Mouse (Mus musculus): ENCODE results near the gene Atp11a.

Gene Atp11a

DNA sequence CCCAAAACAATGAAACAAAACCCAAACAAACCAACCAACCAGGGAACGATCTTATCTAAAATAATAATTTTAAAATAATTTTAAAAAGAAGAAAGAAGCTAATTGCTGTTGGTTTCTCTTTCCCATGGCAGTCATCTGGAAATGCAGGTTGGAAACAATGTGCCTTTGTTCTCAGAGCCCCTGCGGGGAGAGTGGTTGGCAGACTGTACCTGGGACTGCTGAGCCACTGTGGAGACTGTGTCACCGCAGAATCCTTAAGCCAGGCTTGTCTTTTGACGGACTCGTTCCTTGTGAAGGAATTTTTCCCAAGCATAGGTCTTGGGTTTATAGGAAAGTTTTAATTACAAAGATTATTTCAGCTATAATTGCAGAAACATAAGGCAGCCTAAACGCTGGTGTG lies 59.6 kb downstream of the Atp11a start:
- no peak for DNase-seq (ENCODE audit: low spot score)

DNA sequence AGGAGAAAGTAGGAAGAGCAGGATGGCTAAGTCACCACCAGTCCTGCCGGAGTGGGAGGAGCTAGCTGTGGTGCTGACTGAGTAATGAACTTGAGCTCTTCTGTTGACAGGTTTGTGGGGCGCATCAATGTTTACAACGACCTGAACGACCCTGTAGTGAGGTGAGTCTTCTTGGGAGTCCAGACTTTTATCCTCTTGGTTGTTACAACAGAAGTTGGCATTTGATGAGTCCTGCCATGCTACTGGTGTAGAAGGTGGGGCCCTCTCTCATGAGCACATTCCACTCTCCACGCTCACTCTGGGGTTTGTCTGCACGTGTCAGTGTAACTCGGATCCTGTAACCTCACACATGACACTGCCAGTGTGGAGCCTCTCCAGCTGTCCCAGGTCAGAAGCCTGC lies 66.1 kb downstream of the Atp11a start:
- no peak for DNase-seq (ENCODE audit: low spot score)

DNA sequence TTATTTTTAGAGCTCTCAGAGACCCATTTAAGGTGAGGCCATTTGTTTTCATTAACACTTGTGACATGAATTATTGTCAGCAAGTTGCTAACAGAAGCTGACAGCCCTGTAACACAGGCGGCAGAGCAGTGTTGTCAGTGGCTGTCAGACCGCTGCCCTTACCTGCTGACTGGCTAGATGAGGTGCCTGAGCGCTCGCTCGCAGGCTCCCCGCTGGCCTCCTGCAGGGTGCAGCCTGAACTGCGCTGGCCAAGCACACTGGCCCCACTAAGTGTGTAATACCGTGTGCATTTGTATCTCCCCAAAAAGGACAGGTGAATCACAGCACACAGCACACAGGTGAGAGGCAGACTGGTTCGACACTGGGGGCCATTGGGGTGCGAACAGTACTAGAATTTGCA lies 67.7 kb downstream of the Atp11a start:
- no peak for DNase-seq (ENCODE audit: low spot score)

DNA sequence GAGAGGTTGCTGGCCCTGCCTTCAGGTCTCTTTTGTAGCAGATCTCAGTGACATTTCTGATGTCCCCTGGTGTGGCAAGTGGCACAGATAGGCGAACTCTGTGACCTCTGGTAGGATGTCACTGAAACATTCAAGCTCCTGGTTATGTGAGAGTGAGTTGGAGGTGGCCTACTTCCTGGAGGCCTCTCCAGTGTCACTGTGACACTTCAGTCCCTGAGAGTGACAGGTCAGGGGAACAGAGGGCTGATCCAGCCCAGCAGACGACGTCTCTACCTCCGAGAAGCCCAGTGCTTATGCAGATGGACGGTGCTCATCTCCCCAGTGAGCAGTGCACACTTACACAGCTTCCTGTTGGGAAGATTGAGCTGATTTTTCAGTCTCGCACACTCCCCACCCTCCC lies 68.4 kb downstream of the Atp11a start:
- no peak for DNase-seq (ENCODE audit: low spot score)

DNA sequence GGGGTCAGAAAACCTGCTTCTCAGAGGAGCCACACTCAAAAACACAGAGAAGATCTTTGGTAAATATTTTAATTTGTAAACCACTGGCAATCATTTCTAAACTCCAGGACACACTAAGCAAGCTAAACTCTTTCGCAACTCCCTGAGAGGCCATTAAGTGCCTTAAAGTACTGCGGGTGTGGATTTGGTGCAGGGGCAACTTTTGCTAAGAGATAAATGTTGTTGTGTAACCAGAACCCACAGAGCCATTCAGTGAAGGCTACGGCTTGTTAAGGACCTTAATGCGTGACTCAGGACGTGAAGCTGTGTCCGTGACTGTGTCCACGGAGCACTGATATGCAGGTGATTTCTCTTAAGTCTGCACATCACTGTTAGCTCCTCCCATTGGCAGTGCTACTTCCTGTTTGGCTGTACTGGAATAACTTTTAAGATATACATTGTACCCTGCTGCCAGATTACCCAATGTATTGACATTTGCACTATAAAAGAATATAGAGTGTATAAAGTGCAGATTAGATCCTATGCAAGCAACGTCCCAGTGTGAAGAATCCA lies 68.9 kb downstream of the Atp11a start:
- no peak for DNase-seq (ENCODE audit: low spot score)

DNA sequence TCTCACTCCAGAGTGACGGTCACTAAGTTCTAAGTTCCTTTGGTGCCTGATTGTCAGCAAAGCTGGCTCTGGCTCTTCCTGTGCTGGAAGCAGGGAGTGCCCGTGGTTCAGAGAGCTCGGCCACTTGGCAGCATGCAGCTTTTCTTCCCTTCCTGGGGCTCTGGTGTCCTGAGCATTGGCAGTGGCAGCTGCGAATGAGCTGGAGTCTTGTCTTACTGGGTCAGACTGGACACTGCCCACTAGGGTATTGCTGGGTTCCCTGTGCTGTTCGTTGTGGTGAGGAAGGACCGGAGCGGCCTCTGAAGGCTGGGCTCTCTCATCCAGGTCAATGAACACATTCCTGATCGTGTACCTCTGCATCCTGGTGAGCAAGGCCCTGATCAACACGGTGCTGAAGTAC lies 70.3 kb downstream of the Atp11a start:
- DNase-seq (ENCODE audit: low spot score): no peak

DNA sequence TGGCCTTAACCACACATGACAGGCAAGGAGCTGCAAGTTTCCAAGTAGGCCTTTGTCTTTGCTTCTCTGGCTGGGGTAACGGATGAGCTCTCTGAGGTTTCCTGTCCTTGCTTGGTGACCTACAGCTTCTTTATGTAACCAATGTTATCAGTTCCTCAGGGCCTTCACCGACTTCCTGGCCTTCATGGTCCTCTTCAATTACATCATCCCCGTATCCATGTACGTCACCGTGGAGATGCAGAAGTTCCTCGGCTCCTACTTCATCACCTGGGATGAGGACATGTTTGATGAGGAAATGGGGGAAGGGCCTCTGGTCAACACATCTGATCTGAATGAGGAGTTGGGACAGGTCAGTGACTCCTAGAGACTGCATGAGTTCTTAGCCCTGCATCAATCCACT lies 71.5 kb downstream of the Atp11a start:
- DNase-seq (ENCODE audit: low spot score): no peak

DNA sequence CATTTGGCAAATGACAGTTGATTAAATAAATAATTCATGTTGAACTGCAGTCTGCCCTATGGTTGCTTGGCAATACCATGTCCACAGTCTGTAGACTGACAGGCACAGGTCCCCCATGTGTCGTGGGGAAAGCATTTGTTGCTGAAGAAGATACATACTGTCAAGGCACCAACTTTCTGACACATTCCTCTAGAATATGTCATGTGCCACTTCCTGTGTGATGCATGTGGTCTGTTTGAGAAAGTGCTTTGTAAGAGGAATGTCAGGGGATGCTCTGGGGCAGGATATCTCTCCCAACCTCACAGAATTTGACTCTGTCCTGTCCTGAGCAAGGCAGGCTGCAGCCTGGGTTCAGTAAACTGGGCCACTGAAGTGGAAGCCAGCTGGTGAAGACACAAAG lies 72.6 kb downstream of the Atp11a start:
- DNase-seq (ENCODE audit: low spot score): no peak

DNA sequence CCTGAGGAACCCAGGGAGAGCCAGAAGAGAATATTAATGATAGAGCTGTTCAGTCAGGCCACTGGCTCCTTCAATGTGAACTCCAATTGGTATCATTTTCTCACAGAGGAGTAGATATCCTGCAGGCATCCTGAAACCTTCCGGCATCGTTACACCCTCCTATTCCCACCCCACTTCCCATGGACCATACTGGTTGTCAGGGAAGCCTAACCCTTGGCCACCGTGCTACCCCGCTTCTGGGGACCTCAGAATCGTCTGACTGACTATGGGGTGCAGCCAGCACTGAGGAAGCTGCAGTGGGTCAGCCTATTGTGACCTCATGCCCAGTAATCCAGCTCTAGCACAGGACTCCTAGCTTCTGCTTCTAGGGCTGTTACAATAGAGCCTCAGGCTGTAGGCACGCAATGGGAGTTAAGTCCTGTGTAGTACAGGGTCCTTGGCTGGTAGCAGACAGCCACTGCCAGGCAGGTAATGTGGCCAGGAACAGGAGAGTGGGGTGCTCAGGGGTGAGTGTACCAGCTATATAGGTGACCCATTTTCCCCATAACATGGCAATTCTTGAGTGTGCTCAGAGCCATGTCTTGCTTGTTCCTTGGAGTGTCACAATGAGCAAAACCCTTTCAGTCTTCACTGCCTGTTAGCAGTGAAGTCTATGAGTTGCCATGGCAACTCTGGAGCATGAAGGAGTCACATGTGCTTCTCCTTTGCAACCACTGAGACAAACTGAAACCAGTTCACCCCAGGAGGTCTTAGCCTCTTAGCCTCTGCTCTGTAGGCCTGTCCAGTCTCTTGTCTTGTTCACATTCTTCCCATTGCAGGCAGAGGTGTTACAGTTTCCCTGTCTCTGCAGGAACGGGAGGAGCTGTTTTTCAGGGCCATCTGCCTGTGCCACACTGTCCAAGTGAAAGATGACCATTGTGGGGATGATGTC lies 75.1 kb downstream of the Atp11a start:
- no peak for DNase-seq (ENCODE audit: low spot score)

DNA sequence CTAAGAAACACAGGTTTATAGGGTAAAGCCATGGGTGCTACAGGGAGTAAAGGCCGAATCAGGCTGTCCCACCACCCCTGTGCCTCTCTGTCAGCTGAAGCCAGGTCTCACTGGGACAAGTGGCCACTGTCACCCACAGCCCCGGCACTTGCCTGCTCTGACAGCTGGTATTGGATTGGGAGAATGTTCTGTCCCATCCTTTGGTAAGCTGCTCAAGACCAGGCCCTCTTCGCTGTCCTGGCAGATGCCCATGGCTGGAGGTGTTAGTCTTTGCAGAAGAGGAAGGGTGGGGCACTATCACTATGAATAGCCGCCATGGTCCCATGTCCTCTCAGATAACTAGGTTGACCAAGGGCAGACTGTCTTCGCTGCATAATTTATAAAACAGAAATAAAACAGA lies 76.8 kb downstream of the Atp11a start:
- DNase-seq (ENCODE audit: low spot score): no peak

DNA sequence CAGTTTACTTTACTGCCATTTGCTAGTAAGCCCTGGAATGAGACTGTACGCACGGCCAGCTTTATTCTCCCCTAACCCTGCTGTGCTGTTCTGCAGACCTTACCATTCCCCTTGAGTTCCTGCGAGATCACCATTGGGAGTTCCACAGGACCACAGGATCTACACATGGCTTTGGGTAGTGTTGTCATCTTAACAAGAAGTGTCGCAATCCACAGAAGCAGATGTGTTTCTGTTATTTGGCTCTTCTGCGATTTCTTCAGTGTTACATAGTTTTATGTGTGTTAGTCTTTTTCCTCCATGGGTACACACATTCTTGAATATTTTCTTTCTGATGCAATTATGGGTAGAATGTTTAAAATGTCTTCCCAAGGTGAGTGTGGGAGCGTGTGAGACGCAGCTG lies 84.0 kb downstream of the Atp11a start:
- DNase-seq (ENCODE audit: low spot score): no peak

DNA sequence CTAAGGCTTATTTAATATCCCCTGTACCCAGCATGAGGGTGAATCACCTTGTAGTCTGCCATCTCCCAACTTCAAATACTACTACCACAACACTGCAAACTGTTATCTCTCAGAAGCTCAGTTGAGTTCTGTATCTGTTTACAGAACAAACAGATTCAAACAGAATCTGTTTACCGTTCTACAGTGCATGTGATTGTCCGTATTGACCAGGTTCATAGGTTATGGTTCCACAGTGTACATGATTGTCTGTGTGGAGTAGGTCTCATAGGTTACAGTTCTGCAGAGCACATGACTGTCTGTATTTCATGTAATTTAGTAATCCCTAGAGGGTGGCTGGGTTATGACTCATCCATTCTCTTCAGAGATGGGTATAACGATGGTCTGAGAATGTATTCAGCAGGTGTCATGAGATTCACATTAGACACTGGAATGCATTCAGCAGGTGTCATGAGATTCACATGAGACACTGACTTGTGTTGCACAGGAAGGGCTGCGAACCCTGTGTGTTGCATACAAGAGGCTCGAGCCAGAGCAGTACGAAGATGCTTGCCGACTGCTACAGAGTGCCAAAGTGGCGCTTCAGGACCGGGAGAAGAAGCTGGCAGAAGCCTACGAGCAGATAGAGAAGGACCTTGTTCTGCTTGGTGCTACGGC lies 85.7 kb downstream of the Atp11a start:
- no peak for DNase-seq (ENCODE audit: low spot score)

DNA sequence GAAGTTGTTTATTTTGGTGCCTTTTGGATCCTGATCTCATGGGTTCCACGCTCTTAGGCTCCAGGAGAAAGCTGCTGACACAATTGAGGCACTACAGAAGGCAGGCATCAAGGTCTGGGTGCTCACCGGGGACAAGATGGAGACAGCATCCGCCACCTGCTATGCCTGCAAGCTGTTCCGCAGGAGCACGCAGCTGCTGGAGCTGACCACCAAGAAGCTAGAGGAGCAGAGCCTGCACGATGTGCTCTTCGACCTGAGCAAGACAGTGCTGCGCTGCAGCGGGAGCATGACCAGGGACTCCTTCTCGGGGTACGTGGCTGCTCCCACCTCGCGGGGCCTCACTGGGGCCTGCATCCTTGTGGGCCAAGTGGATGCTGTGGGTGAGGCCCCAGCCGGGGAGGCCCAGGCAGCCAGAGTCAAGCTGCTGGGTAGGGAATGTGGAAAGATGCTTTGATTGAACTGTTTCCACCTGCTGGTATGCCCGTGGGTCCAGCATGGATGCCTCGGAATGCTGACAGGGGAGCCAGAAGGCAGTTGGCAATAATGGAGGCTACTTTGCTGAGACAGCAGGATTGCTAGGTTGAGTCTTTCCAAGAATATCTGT lies 87.6 kb downstream of the Atp11a start:
- no peak for DNase-seq (ENCODE audit: low spot score)

DNA sequence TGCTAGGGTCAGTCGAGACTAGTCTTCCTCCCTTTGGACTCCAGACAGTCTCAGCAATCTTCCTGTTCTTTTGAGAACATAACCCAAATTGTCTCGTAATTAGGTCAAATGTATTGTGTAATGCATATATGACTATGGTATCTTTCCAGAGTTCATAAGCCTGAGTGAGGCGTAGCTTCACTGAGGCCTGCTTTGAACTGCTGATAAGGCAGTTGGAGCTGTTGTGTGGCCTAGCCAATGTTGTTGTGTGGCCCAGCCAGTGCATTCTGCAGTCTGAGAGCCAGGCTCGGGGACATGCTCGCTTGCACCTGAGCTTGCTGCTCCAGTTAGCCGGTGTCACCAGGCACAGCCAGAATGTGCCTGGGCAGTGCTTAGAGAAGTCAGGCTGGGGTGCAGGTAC lies 89.6 kb downstream of the Atp11a start:
- DNase-seq (ENCODE audit: low spot score): no peak

DNA sequence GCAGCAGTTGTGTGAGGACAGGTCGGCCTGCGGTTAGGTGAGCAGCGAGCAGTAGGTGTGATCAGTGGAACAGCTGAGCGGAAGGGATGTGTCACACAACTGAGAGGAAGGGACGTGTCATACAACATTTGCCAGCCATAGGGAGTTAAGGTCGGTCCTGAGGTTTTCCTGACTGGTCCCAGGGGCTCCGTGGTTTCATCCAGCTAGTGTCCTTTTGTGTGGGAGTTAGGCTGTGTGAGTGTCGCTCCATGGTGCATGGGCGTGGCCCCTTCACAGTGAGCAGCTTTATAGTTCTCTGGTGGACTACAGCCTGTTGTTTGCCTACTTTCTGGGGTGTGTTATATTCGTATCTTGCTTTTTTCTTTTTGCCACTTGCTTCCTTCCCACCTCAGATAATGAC lies 94.4 kb downstream of the Atp11a start:
- no peak for DNase-seq (ENCODE audit: low spot score)

DNA sequence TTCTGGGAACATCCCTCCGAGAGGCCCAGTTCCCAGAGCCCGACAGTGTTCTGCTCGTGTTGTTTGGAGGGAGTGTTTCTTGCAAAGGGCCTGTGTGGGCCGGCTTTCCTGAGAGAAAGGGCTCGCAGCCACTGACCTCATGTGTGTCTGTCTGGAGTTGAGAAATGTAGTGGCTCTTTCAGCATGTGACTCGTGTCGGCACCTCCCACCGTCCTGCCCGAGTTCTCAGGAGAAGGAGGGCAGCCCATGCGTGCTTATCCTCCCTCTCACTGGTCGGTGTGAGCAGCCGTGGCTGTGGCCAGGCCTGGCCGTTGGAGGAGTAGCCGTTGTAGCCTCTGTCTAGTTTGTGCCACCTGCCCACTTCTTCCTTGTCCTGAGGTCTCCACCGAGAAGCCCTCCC lies 99.2 kb downstream of the Atp11a start:
- DNase-seq (ENCODE audit: low spot score): no peak

DNA sequence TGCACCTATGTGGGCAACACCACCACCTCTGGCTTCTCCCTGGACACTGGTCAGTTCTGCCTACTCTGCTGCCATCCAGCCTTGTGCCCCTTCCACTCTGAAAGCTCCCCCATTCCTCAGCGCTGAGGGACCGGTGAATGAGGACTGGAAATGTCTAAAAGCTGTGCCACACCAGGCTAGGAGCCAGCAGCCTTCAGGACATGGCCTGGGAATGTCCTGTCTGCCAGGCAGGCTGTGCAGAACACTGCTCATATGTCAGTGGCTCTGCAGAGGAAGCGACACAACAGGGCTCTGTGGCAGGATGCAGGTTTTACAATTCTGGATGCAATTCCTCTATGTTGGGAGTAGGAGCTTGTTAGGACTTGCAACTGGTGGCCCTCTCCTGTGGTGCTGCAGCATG lies 106.2 kb downstream of the Atp11a start:
- DNase-seq (ENCODE audit: low spot score): no peak

DNA sequence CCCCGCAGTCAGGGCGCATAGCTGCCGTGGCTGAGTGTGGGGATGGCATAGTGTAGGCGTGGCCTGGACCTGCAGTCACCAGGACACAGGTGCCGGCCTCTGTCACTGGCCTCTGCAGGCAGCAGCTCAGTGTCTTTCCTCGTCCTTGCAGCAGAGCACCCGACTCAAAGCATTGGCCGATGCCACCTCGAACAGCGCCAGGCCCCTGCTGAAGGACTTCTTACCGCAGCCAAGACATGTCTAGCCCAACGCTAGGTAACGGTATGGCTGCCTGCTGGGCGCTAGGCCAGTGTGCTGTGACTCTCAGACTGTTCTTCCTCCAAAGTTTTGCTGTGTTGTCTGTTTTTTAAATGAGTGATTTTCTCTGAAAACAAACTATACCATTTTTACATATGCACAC lies 106.8 kb downstream of the Atp11a start:
- DNase-seq (ENCODE audit: low spot score): no peak

DNA sequence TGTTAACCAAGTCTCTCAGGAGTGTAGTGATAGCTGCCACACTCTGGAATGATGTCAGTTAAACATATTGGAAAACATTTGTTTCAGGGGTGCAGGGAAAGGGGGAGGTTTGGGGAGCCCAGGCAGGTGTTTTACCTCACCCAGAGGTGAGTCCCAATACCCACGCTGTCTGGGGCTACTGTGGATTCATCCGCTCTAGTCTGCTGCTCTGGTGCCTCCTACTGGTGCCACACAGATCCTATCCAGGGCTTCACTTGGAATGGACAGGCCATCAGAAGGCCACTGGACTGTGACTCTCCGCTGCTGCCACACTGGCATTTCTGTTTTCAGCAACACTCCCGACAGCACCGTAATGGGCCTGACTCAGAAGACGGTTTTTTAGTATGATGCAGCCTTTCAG lies 109.0 kb downstream of the Atp11a start:
- no peak for DNase-seq (ENCODE audit: low spot score)

DNA sequence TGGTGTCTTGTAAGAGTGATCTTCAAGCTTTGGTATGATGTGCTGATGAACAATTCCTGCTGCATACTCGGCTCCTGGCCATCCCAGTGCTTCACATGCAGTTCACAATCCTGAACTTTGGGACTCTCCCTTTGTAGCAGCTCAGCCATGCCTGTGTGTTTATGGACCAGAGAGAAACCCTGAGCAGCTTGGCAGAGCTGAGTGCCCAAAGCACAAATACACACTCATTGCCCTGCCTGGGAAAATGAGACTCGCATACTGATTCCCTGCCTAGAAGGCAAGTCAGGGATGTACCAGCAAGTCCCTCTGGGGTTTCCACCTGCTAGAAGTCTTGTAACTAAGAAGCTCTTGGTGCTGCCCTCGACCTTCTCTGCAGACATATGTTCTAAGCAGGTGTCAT lies 112.8 kb downstream of the Atp11a start:
- no peak for DNase-seq (ENCODE audit: low spot score)

DNA sequence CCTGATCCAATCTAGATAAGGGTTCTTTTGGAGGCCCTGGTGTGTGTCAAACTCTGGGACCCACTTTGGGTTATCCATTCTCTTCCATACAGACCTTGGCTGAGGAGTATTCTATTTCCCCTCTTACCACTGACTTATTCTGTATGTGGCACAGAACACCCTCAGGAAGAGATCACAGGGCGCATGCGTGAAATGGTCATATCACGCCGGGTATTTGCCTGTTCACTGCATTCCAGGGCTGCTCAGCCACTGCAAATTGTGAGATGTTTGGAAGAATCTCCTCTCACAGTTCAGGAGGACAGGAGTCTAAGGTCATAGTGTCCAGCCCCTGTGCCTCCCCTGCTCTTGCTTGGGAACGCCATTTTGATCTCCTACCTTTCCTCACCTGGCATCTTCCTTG lies 113.8 kb downstream of the Atp11a start:
- DNase-seq (ENCODE audit: low spot score): no peak

DNA sequence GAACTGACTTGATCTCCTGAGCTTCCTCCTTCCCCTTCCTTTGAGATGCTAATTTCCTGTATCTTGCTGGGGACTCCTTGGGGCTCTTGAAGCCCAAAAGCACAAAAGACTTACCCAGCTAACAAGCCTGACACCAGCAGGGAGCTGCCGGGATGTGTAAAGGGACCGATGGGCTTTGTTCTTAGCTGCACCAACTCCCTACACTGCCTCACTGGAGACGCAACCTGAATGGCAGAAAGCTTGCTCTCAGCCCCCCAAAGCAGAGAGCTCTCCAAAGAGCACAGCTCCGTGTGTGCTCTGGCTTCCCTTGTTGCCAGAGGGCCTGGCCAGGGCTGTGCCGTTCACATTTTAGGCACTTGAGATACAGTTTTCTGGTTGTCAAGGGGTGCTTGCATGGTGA lies 114.6 kb downstream of the Atp11a start:
- DNase-seq (ENCODE audit: low spot score): no peak

DNA sequence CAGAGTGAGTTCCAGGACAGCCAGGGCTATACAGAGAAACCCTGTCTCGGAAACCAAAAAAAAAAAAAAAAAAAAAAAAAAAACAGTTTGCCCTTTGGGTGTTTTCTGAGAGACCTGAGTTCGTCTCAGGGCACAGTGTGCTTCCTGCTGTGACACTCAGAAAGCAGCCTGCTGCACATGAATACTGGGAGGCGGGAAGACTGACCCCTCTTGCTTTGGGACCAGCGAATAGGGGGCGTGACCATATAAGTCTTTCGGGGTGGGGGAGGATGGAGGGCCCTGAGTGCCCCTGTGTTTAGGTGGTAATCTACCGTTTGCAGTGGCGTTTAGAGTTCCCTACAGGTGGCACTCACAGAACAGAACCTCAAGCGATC lies 116.2 kb downstream of the Atp11a start:
- DNase-seq (ENCODE audit: low spot score): no peak

All from spleen, adult 12 weeks (tissue).